Mouse (Mus musculus) midbrain, postnatal 0 days (tissue): ENCODE results near the gene Cd300lb. TPM values are rescaled to one million over a fixed set of nuclear protein-coding genes. Genes with fewer than 3 reads are reported as not detected.

Experiments used
- ATAC-seq: fragments of 200-750 bp; cut with Nextera tagmentation; 2 replicates; pipeline ENCODE4 v1.8.0; 2017; ENCODE audit warnings: moderate number of reproducible peaks, mild to moderate bottlenecking, moderate TSS enrichment, moderate library complexity; ENCODE audit not compliant: low FRiP score
- DNase-seq: peaks from one replicate; pipeline ENCODE4 v3.0.0-alpha.2; 2015; ENCODE audit warnings: low spot score
- H3K27ac ChIP-seq: fragments of 300-500 bp; sonication (generic); 2 replicates; pipeline ENCODE4 v1.5.1; 2014; ENCODE audit warnings: low read depth, mild to moderate bottlenecking, low read length, mixed read lengths
- H3K27me3 ChIP-seq: fragments of 300-500 bp; sonication (generic); 2 replicates; pipeline ENCODE4 v1.6.1; 2014; ENCODE audit warnings: low read length, control low read depth, mixed read lengths; ENCODE audit not compliant: insufficient read depth
- H3K36me3 ChIP-seq: fragments of 300-500 bp; sonication (generic); 2 replicates; pipeline ENCODE4 v1.6.1; 2014; ENCODE audit warnings: low read length, control low read depth, mixed read lengths; ENCODE audit not compliant: insufficient read depth
- H3K4me1 ChIP-seq: fragments of 300-500 bp; sonication (generic); 2 replicates; pipeline ENCODE4 v1.6.1; 2014; ENCODE audit warnings: mild to moderate bottlenecking, control low read depth, antibody characterized with exemption, low read length, mixed read lengths; ENCODE audit not compliant: insufficient read depth
- H3K4me2 ChIP-seq: fragments of 300-500 bp; sonication (generic); 2 replicates; pipeline ENCODE4 v1.6.1; 2014; ENCODE audit warnings: low read depth, mild to moderate bottlenecking, low read length, mixed read lengths; ENCODE audit not compliant: poor library complexity, severe bottlenecking
- H3K4me3 ChIP-seq: fragments of 300-500 bp; sonication (generic); 2 replicates; pipeline ENCODE4 v1.5.1; 2014; ENCODE audit warnings: low read depth, mild to moderate bottlenecking, low read length, moderate library complexity
- H3K9ac ChIP-seq: fragments of 300-500 bp; sonication (generic); replicated peaks from 2 replicates; pipeline ENCODE4 v1.6.1; 2014; ENCODE audit warnings: mild to moderate bottlenecking, low read length, moderate library complexity, mixed read lengths; ENCODE audit not compliant: poor library complexity, severe bottlenecking
- H3K9me3 ChIP-seq: fragments of 300-500 bp; sonication (generic); 2 replicates; pipeline ENCODE4 v1.6.1; 2016; ENCODE audit warnings: low read length, control low read depth
- CTCF ChIP-seq: IDR thresholded peaks from 2 replicates; pipeline ENCODE4 v1.5.1; 2016; ENCODE audit warnings: antibody characterized with exemption, mild to moderate bottlenecking
- WGBS: fragments of 180-500 bp; shearing (Covaris S2); extraction: QIAGEN DNeasy Blood & Tissue Kit; methylation state at CpG from one replicate; pipeline ENCODE4 v1.1.7; 2014; 5-methylcytosine and 5-hydroxymethylcytosine counted together
- polyA plus RNA-seq: library from polyadenylated mRNA; unstranded; fragments of >200 nt; fragmentation: Nextera tagmentation; extraction: Ambion mirVana; gene quantifications from 2 replicates; pipeline ENCODE4 v1.2.1, GENCODE M21; 2015
- total RNA-seq: library from RNA; depleted of rRNA; stranded (reverse); fragments of >200 nt; gene quantifications from 2 replicates; pipeline ENCODE4 v1.2.3, GENCODE M21; 2014

Cd300lb gene
- total and polyA plus RNA-seq, 2 experiments from 2014 or later = 0.05 TPM

GRCm38 (mm10) chr11:114896085-114896484, 38.1 kb downstream of the Cd300lb start:
- no peak overlapping the region for H3K27ac ChIP-seq
- H3K9ac ChIP-seq = no peak overlapping the region
- no peaks in the 10 kb centered on the region for H3K36me3 ChIP-seq
- no peak overlapping the region for H3K4me3 ChIP-seq
- WGBS = 84% methylated on average over 3 of the region's 3 CpGs
- no peaks in the 10 kb centered on the region for H3K27me3 ChIP-seq
- H3K4me1 ChIP-seq = no peaks in the 10 kb centered on the region
- ATAC-seq = no peak
- H3K9me3 ChIP-seq = no peaks in the 10 kb centered on the region
- TF ChIP-seq CTCF = no peak
- no peak for DNase-seq
- no peak overlapping the region for H3K4me2 ChIP-seq

GRCm38 (mm10) chr11:114890542-114890941, 43.6 kb downstream of the Cd300lb start:
- Histone ChIP-seq H3K36me3 (no peaks in the 10 kb centered on the region), H3K9ac (no peak overlapping the region), H3K4me3 (0 out of 2 replicates have a peak overlapping the region, but pooled peaks have one; percentile 1), H3K27me3 (no peaks in the 10 kb centered on the region), H3K4me2 (no peak overlapping the region), H3K9me3 (no peaks in the 10 kb centered on the region), H3K27ac (no peak overlapping the region), H3K4me1 (no peaks in the 10 kb centered on the region)
- no peak for TF ChIP-seq CTCF
- 48% methylated on average over 5 of the region's 5 CpGs for WGBS
- DNase-seq (no peak), ATAC-seq (no peak)

GRCm38 (mm10) chr11:114889991-114890518, 44.1 kb downstream of the Cd300lb start, which contains the start of gene Cd300a:
TSS of gene Cd300a (plus strand) at chr11:114890041.
- no peak for TF ChIP-seq CTCF
- H3K4me1 ChIP-seq = no peaks in the 10 kb centered on the region
- DNase-seq (no peak), ATAC-seq (no peak)
- H3K27me3 ChIP-seq = no peaks in the 10 kb centered on the region
- no peak within 1 kb of the TSS for H3K4me2 ChIP-seq
- H3K9ac ChIP-seq = no peak within 1 kb of the TSS
- no peaks in the 10 kb centered on the region for H3K36me3 ChIP-seq
- WGBS = 37% methylated on average over 18 of the region's 18 CpGs
- H3K4me3 ChIP-seq = 0 out of 2 replicates have a peak within 1 kb of the TSS, but pooled peaks have one; percentile 1
- no peak within 1 kb of the TSS for H3K27ac ChIP-seq
- H3K9me3 ChIP-seq = no peaks in the 10 kb centered on the region

GRCm38 (mm10) chr11:114884380-114885100, 49.6 kb downstream of the Cd300lb start:
- 80% methylated on average over 4 of the region's 4 CpGs for WGBS

GRCm38 (mm10) chr11:114883251-114883789, 50.9 kb downstream of the Cd300lb start:
- no peak for TF ChIP-seq CTCF
- H3K27ac ChIP-seq = no peak overlapping the region
- H3K9me3 ChIP-seq = no peaks in the 10 kb centered on the region
- no peaks in the 10 kb centered on the region for H3K36me3 ChIP-seq
- H3K27me3 ChIP-seq = no peaks in the 10 kb centered on the region
- ATAC-seq (no peak), DNase-seq (no peak)
- no peak overlapping the region for H3K4me2 ChIP-seq
- no peak overlapping the region for H3K9ac ChIP-seq
- no peaks in the 10 kb centered on the region for H3K4me1 ChIP-seq
- H3K4me3 ChIP-seq = no peak overlapping the region
- 95% methylated on average over 4 of the region's 4 CpGs for WGBS

More at GRCm38 (mm10) chr11:114884380-114885100, 49.6 kb downstream of the Cd300lb start:
- ATAC-seq = no peak
- no peaks in the 10 kb centered on the region for H3K4me1 ChIP-seq
- H3K4me2 ChIP-seq = no peak overlapping the region
- no peak overlapping the region for H3K9ac ChIP-seq
- H3K4me3 ChIP-seq = no peak overlapping the region
- no peaks in the 10 kb centered on the region for H3K9me3 ChIP-seq
- TF ChIP-seq CTCF = no peak
- H3K27ac ChIP-seq = no peak overlapping the region
- H3K36me3 ChIP-seq = no peaks in the 10 kb centered on the region
- no peaks in the 10 kb centered on the region for H3K27me3 ChIP-seq
- DNase-seq = peak; percentile 41

- 9% methylated on average over 1 of the region's 1 CpGs for WGBS
- Histone ChIP-seq H3K4me2 (no peak overlapping the region), H3K27me3 (no peaks in the 10 kb centered on the region), H3K4me1 (no peaks in the 10 kb centered on the region), H3K4me3 (no peak overlapping the region), H3K9ac (no peak overlapping the region), H3K36me3 (no peaks in the 10 kb centered on the region), H3K27ac (no peak overlapping the region), H3K9me3 (no peaks in the 10 kb centered on the region)
- ATAC-seq = no peak
- TF ChIP-seq CTCF = peak; percentile 74
- peak; percentile 36 for DNase-seq
Measured at GRCm38 (mm10) chr11:114880589-114880988, 53.6 kb downstream of the Cd300lb start.
